Mouse (Mus musculus): Measurements from ENCODE around the gene Gsdma3. TPM values are rescaled to one million over a fixed set of nuclear protein-coding genes. Genes with fewer than 3 reads are reported as not detected.
"Not testable (repeated sequence)": the region's sequence is repeated elsewhere in the genome, so short reads cannot be mapped to it uniquely, and the experiment has no call there.

The Gsdma3 gene
- polyA plus RNA-seq, 1 experiment from 2014 or later = not detected

DNA sequence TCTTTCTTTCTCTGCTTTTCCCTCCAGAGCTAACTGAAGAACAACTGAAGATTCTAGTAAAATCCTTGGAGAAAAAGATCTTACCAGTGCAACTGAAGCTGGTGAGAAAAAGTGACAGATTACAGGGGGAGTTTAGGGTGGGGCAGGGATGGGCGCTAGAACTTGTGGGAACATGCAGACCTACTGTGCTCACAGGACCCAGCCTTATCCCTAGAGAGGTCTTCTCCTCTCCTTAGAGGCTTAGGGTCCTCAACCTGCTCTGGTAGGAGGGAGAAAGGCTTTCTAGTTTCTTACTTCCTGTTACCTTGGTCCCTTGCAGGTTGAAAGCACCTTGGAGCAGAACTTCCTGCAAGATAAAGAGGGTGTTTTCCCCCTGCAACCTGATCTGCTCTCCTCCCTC is 11.3 kb downstream of the Gsdma3 start:
- Histone ChIP-seq H3K27ac (no peak overlapping the region), H3K27me3 (no peaks in the 10 kb centered on the region), H3K4me1 (replicated peaks) (no peaks in the 10 kb centered on the region), H3K4me3 (replicated peaks) (no peak overlapping the region), H3K4me2 (replicated peaks) (no peak overlapping the region), H3K9ac (replicated peaks) (no peak overlapping the region), H3K36me3 (no peaks in the 10 kb centered on the region), H3K9me3 (no peaks in the 10 kb centered on the region)
- WGBS = 81% methylated on average over 1 of the region's 1 CpGs
- no peak for ATAC-seq

DNA sequence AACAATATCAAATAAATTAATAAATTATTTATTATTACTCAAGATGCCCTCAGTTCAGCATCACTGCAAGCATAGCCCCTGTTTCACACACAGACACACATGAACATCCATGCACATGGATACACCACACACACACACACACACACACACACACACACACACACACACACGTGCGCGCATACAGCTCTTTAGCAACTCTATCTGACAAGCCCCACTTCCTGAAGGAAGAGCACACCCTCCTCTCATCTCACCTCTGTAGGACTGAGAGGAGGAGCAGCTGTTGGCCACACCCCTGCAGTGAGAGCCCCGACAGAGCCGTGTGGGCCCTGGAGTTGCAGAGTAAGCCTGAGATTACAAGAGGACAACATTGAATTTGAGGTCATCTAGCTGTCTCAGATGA is 13.9 kb downstream of the Gsdma3 start:
- no peaks in the 10 kb centered on the region for H3K4me1 ChIP-seq (replicated peaks)
- ATAC-seq = no peak
- no peak overlapping the region for H3K9ac ChIP-seq (replicated peaks)
- H3K27me3 ChIP-seq = no peaks in the 10 kb centered on the region
- whole genome bisulfite sequencing = 75% methylated on average over 5 of the region's 5 CpGs
- H3K27ac ChIP-seq = no peak overlapping the region
- H3K4me3 ChIP-seq (replicated peaks) = no peak overlapping the region
- no peaks in the 10 kb centered on the region for H3K36me3 ChIP-seq
- no peak overlapping the region for H3K4me2 ChIP-seq (replicated peaks)
- no peaks in the 10 kb centered on the region for H3K9me3 ChIP-seq

DNA sequence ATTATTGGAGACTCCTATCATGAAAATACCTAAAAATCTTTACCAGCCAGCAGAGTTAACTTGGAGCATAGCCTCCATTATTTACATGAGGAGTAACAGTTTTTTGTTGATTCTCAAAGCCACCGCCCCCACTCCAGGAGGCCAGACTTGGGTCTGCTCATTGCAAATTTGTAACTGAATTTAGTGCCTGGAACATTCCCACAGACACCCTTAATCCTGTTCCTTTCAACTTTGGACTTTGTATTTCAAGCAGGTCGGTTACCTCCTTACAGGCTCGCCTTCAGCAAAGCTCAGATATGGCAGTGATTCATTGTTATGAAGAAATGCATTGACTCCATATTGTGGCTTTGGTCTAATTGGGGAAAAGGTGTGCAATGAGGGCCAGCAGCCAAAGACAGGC is 18.6 kb downstream of the Gsdma3 start:
- Histone ChIP-seq H3K9ac (replicated peaks) (no peak overlapping the region), H3K4me2 (replicated peaks) (no peak overlapping the region), H3K27me3 (0 out of 2 replicates have a peak, but pooled peaks cover 4% of the 10 kb centered on the region), H3K27ac (no peak overlapping the region), H3K9me3 (no peaks in the 10 kb centered on the region), H3K36me3 (no peaks in the 10 kb centered on the region), H3K4me1 (replicated peaks) (no peaks in the 10 kb centered on the region), H3K4me3 (replicated peaks) (no peak overlapping the region)
- WGBS = 92% methylated on average over 3 of the region's 3 CpGs
- ATAC-seq = no peak

DNA sequence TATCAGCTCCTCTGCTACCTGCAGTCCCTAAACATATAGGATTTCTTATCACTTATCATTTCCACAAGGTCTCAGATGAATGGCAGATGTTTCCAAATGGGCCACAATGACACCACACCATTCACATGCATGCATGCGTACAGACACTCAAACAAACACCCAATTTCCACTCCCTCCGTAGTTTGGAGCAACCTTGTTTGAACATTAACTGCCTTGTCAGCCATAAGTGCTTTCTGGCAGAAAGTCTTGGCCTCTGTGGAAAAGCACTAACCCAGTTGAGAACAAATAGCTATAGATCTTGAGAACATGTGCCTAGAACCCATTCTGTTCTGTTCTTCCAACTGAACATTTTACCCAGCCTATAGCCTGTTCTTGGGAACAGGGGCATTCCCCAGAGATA is 19.8 kb downstream of the Gsdma3 start:
- WGBS = 78% methylated on average over 2 of the region's 2 CpGs
- Histone ChIP-seq H3K27me3 (0 out of 2 replicates have a peak, but pooled peaks cover 4% of the 10 kb centered on the region), H3K9me3 (no peaks in the 10 kb centered on the region), H3K27ac (no peak overlapping the region), H3K4me2 (replicated peaks) (no peak overlapping the region), H3K4me1 (replicated peaks) (no peaks in the 10 kb centered on the region), H3K9ac (replicated peaks) (no peak overlapping the region), H3K36me3 (no peaks in the 10 kb centered on the region), H3K4me3 (replicated peaks) (no peak overlapping the region)
- ATAC-seq = no peak

DNA sequence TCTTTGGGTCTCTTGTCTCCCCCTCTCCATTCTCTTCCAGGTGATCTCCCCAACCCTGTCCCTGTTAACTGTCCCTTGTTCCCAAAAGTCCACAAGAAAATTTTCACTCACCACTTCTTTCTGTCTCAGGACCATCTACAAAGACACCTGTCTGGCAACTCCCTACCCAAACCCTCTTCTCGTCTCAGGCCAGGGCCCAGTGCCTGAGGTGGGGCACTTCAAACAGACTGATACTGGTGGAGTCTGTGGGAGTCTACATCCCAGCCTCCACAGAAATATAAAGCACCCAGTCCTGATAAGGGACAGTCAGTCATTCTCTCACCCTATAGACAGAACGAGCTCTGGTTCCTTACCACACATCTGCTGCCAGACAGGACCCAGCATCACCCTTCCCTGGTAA is 20.3 kb downstream of the Gsdma3 start, which contains the start of gene Gsdma2:
Gsdma2 (plus strand) TSS at position 301 of the 400 bp plus-strand sequence.
- Histone ChIP-seq H3K4me1 (replicated peaks) (no peaks in the 10 kb centered on the region), H3K27ac (no peak within 1 kb of the TSS), H3K27me3 (0 out of 2 replicates have a peak, but pooled peaks cover 4% of the 10 kb centered on the region), H3K4me3 (replicated peaks) (no peak within 1 kb of the TSS), H3K9me3 (no peaks in the 10 kb centered on the region), H3K4me2 (replicated peaks) (no peak within 1 kb of the TSS), H3K9ac (replicated peaks) (no peak within 1 kb of the TSS), H3K36me3 (no peaks in the 10 kb centered on the region)
- 74% methylated on average over 2 of the region's 2 CpGs for WGBS
- ATAC-seq = no peak

DNA sequence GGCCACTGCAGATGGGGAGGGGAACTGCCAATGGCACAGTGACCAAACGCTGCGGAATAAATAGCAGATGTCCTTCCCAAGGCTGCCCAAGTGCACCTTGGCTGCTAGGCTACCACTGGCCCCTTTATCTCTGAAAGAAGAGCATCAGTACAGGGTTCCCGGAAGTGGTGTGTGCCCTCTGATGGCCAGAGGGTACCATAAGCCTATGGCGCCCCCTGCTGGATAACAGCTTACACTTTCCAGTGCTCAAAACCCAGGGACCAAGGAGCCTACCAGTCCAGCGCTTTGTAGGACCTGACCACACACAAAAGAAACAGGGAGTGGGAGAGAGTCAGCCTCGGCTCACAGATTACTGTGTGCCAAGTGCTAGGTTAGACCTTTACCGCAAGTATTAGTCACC is 28.9 kb downstream of the Gsdma3 start:
- not testable (repeated sequence) for H3K9me3 ChIP-seq; H3K4me2 ChIP-seq (replicated peaks); H3K36me3 ChIP-seq; ATAC-seq; H3K27ac ChIP-seq; H3K9ac ChIP-seq (replicated peaks); H3K27me3 ChIP-seq; H3K4me1 ChIP-seq (replicated peaks); H3K4me3 ChIP-seq (replicated peaks)
- whole genome bisulfite sequencing = 9% methylated on average over 7 of the region's 7 CpGs

DNA sequence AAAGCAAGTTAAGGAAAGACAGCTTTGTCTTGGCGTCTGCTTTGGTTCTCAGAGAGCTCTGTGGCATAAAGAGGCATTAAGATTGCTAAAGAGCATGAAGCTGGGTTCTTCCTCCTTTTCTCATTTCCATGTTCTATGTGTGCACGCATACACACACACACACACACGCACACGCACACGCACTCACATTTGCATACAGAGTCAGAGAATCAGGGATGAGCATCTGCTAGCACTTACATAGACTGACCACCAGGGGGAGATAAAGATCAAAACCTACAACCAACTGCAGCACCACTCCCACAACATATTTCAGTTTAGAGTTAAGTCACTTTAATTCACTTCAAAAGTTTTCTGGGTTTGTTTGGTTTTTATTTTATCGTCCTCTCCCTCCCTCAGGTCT is 34.4 kb downstream of the Gsdma3 start:
- Histone ChIP-seq H3K9me3 (no peaks in the 10 kb centered on the region), H3K27me3 (no peaks in the 10 kb centered on the region), H3K4me3 (replicated peaks) (no peak overlapping the region), H3K27ac (no peak overlapping the region), H3K4me1 (replicated peaks) (no peaks in the 10 kb centered on the region), H3K4me2 (replicated peaks) (peak overlapping the region; percentile 33), H3K9ac (replicated peaks) (peak overlapping the region; percentile 8; the same call in 1 of the 2 replicates), H3K36me3 (no peaks in the 10 kb centered on the region)
- 12% methylated on average over 6 of the region's 6 CpGs for WGBS
- 0 out of 2 replicates have a peak, but pooled peaks have one; percentile 43 for ATAC-seq

DNA sequence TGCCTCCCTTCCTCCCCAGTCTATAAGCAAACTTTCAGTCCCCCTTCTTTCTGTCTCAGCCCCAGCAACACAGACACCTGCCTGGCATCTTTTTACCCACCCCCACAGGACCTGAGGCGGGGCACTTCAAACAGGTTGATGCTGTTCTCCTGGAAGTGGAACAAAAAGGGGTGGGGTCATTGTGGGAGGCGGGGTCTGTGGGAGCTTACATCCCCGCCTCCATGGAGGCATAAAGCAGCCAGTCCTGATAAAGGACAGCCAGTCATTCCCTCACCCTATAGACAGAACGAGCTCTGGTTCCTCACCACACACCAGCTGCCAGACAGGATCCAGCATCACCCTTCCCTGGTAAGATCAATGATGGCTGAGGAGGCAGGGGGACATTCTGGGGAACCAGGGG is 37.9 kb downstream of the Gsdma3 start, which contains the start of gene Gsdma:
Gsdma (plus strand) TSS at position 261 of the 400 bp plus-strand sequence.
- Histone ChIP-seq H3K4me2 (replicated peaks) (no peak within 1 kb of the TSS), H3K27ac (no peak within 1 kb of the TSS), H3K9ac (replicated peaks) (no peak within 1 kb of the TSS), H3K4me1 (replicated peaks) (no peaks in the 10 kb centered on the region), H3K27me3 (peaks cover 17% of the 10 kb centered on the region), H3K36me3 (no peaks in the 10 kb centered on the region), H3K9me3 (no peaks in the 10 kb centered on the region), H3K4me3 (replicated peaks) (no peak within 1 kb of the TSS)
- ATAC-seq = no peak
- WGBS = 34% methylated on average over 4 of the region's 4 CpGs

DNA sequence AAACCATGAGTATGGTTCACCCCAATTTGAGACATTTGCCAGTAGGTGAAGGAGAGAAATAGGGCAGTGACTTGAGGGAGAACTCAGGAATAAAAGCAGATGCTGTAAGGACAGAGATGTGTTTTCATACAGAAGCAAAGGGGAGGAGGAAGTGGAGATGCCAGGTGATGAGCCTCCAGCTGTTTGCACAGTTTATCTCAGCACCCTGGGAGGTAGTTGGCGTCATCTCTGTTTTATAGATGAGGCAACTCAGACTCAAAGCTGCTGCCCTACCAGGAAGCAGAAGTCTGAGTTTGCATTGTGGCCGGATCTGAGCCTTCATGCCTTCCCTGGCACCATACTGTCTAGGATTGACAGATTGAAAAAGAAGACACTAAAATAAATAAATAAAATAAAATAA is 42.8 kb downstream of the Gsdma3 start:
- ATAC-seq = no peak
- no peak overlapping the region for H3K9ac ChIP-seq (replicated peaks)
- no peaks in the 10 kb centered on the region for H3K9me3 ChIP-seq
- no peaks in the 10 kb centered on the region for H3K36me3 ChIP-seq
- no peak overlapping the region for H3K4me3 ChIP-seq (replicated peaks)
- 66% methylated on average over 2 of the region's 2 CpGs for WGBS
- H3K27ac ChIP-seq = no peak overlapping the region
- peaks cover 30% of the 10 kb centered on the region for H3K27me3 ChIP-seq
- no peaks in the 10 kb centered on the region for H3K4me1 ChIP-seq (replicated peaks)
- no peak overlapping the region for H3K4me2 ChIP-seq (replicated peaks)

DNA sequence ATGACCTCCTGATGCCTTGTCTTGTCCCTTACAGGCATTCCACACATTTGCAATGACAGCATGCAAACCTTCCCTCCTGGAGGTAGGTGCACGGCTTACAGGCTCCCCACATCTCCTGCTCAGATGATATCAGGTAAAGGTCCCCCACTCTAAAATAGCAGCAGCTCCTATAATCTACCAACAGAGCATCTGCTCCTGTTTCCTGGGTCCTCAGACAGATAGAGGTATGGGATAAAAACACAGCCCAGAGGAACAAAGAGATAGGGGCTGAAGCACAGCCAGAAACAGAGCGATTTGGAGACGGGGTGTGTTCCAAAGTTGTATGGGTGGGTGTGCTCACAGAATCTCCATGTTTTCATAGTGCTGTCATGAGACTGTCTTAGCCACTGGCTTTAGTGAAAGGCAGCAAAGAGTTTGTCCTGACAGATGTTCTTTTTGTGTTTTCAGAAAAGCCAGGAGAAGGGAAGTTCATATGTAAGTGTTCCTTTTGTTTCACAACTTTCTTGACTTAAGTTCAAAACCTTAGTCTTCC is 45.2 kb downstream of the Gsdma3 start:
- WGBS = 72% methylated on average over 3 of the region's 3 CpGs
- ATAC-seq = no peak
- no peak overlapping the region for H3K4me2 ChIP-seq (replicated peaks)

DNA sequence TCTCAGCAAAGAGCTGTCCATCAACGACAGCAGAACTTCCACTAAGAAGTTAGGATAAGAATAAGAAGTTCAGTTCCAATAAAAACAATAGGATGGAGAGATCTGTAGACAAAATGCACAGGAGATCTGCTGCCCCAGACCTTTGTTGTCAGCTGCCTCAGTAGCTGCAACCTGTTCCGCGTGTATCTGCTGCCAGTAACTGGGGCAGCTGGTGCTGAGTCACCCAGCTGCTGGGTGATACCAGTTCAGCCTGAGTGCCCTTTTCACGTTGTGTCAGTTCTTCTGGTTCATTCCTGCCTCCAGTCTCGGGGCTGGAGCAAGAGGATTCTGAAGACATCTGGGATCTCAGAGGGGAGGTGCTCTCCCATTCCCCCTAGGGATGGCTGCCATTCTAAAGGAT is 45.7 kb downstream of the Gsdma3 start:
- H3K9ac ChIP-seq (replicated peaks) = no peak overlapping the region
- H3K36me3 ChIP-seq = no peaks in the 10 kb centered on the region
- H3K27ac ChIP-seq = no peak overlapping the region
- H3K4me3 ChIP-seq (replicated peaks) = no peak overlapping the region
- no peak overlapping the region for H3K4me2 ChIP-seq (replicated peaks)
- ATAC-seq = no peak
- peaks cover 24% of the 10 kb centered on the region for H3K27me3 ChIP-seq
- H3K9me3 ChIP-seq = no peaks in the 10 kb centered on the region
- WGBS = 71% methylated on average over 5 of the region's 5 CpGs
- H3K4me1 ChIP-seq (replicated peaks) = no peaks in the 10 kb centered on the region

More for the DNA sequence above, 45.2 kb downstream of the Gsdma3 start:
- Histone ChIP-seq H3K4me1 (replicated peaks) (no peaks in the 10 kb centered on the region), H3K9me3 (no peaks in the 10 kb centered on the region), H3K27ac (no peak overlapping the region), H3K9ac (replicated peaks) (no peak overlapping the region), H3K36me3 (no peaks in the 10 kb centered on the region), H3K27me3 (peaks cover 29% of the 10 kb centered on the region), H3K4me3 (replicated peaks) (no peak overlapping the region)

DNA sequence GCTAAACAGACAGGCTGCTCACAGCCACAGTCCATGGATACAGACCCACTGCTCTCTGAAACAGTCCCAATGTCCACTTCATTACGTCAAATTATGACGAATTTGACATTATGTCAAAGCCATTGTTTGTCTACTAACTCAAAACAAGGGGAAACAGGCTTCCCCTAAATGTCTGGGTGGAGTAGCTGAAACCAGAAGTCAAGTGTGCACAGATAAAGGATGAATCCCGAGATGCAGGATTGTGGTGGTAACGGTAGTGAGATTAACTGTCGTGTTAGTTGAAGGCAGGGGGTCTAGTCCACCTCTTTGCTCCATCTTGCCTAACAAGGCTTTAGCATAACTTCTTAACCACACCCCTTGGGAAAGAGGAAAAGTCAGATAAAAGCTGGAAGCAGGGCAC is 46.3 kb downstream of the Gsdma3 start:
- no peak for ATAC-seq
- no peak overlapping the region for H3K9ac ChIP-seq (replicated peaks)
- H3K27ac ChIP-seq = no peak overlapping the region
- H3K27me3 ChIP-seq = peaks cover 24% of the 10 kb centered on the region
- H3K9me3 ChIP-seq = no peaks in the 10 kb centered on the region
- WGBS = 91% methylated on average over 5 of the region's 5 CpGs
- no peaks in the 10 kb centered on the region for H3K36me3 ChIP-seq
- H3K4me1 ChIP-seq (replicated peaks) = no peaks in the 10 kb centered on the region
- H3K4me3 ChIP-seq (replicated peaks) = no peak overlapping the region
- no peak overlapping the region for H3K4me2 ChIP-seq (replicated peaks)

DNA sequence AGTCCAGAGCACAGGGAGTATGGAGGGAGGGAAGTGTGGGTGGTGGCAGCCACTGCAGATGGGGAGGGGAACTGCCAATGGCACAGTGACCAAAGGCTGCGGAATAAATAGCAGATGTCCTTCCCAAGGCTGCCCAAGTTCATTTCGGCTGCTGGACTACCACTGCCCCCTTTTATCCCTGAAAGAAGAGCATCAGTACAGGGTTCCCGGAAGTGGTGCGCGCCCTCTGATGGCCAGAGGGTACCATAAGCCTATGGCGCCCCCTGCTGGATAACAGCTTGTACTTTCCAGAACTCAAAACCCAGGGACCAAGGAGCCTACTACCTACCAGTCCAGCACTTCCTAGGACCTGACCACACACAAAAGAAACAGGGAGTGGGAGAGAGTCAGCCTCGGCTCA is 47.0 kb downstream of the Gsdma3 start:
- not testable (repeated sequence) for H3K4me1 ChIP-seq (replicated peaks); H3K4me3 ChIP-seq (replicated peaks); H3K9ac ChIP-seq (replicated peaks); H3K9me3 ChIP-seq; H3K36me3 ChIP-seq; H3K27ac ChIP-seq; H3K4me2 ChIP-seq (replicated peaks)
- 12% methylated on average over 7 of the region's 7 CpGs for WGBS
- peak; percentile 63; the same call in 1 of the 2 replicates for ATAC-seq
- H3K27me3 ChIP-seq = peaks cover 18% of the 10 kb centered on the region; the same call in 1 of the 2 replicates

Measured in midbrain, embryonic 13.5 days (tissue).